Mouse (Mus musculus): ENCODE results near the gene Foxn2. TPM values are rescaled to one million over a fixed set of nuclear protein-coding genes. Genes with fewer than 3 reads are reported as not detected.
"Not testable (repeated sequence)": the region's sequence is repeated elsewhere in the genome, so short reads cannot be mapped to it uniquely, and the experiment has no call there.

Gene Foxn2
- polyA plus RNA-seq, 1 experiment from 2014 or later, result 7.2 TPM

GRCm38 (mm10) chr17:88459516-88459915 is 19.0 kb downstream of the Foxn2 start:
- Histone ChIP-seq H3K9ac (ENCODE audit: low read length) (no peak overlapping the region), H3K36me3 (ENCODE audit: control insufficient read depth, insufficient read depth, low read length) (no peaks in the 10 kb centered on the region), H3K4me3 (ENCODE audit: low read depth, low read length) (no peak overlapping the region), H3K4me2 (no peak overlapping the region), H3K9me3 (ENCODE audit: control insufficient read depth, low read length) (no peaks in the 10 kb centered on the region), H3K27me3 (ENCODE audit: control insufficient read depth, insufficient read depth, low read length) (no peaks in the 10 kb centered on the region), H3K27ac (ENCODE audit: low read depth, low read length) (no peak overlapping the region), H3K4me1 (ENCODE audit: control insufficient read depth, insufficient read depth, low read length) (no peaks in the 10 kb centered on the region)
- DNase-seq (ENCODE audit: low spot score, missing footprints) (peak; percentile 28), ATAC-seq (ENCODE audit: low FRiP score) (no peak)
- WGBS, result 89% methylated on average over 2 of the region's 2 CpGs

GRCm38 (mm10) chr17:88459916-88460901 is 19.7 kb downstream of the Foxn2 start:
- H3K36me3 ChIP-seq (ENCODE audit: control insufficient read depth, insufficient read depth, low read length), result no peaks in the 10 kb centered on the region
- 87% methylated on average over 7 of the region's 7 CpGs for WGBS
- no peak overlapping the region for H3K4me3 ChIP-seq (ENCODE audit: low read depth, low read length)
- H3K4me1 ChIP-seq (ENCODE audit: control insufficient read depth, insufficient read depth, low read length), result no peaks in the 10 kb centered on the region
- H3K4me2 ChIP-seq, result no peak overlapping the region
- ATAC-seq (ENCODE audit: low FRiP score) (no peak), DNase-seq (ENCODE audit: low spot score, missing footprints) (peak; percentile 65)
- no peaks in the 10 kb centered on the region for H3K9me3 ChIP-seq (ENCODE audit: control insufficient read depth, low read length)
- H3K9ac ChIP-seq (ENCODE audit: low read length), result no peak overlapping the region
- no peak overlapping the region for H3K27ac ChIP-seq (ENCODE audit: low read depth, low read length)
- H3K27me3 ChIP-seq (ENCODE audit: control insufficient read depth, insufficient read depth, low read length), result no peaks in the 10 kb centered on the region

GRCm38 (mm10) chr17:88462658-88463057 is 22.1 kb downstream of the Foxn2 start:
- Histone ChIP-seq H3K4me2 (no peak overlapping the region), H3K27ac (ENCODE audit: low read depth, low read length) (no peak overlapping the region), H3K27me3 (ENCODE audit: control insufficient read depth, insufficient read depth, low read length) (no peaks in the 10 kb centered on the region), H3K9ac (ENCODE audit: low read length) (no peak overlapping the region), H3K9me3 (ENCODE audit: control insufficient read depth, low read length) (no peaks in the 10 kb centered on the region), H3K4me3 (ENCODE audit: low read depth, low read length) (no peak overlapping the region), H3K36me3 (ENCODE audit: control insufficient read depth, insufficient read depth, low read length) (no peaks in the 10 kb centered on the region), H3K4me1 (ENCODE audit: control insufficient read depth, insufficient read depth, low read length) (no peaks in the 10 kb centered on the region)
- WGBS, result 96% methylated on average over 5 of the region's 5 CpGs
- peak; percentile 31 for DNase-seq (ENCODE audit: low spot score, missing footprints)
- no peak for ATAC-seq (ENCODE audit: low FRiP score)

- no peak overlapping the region for H3K27ac ChIP-seq (ENCODE audit: low read depth, low read length)
- no peaks in the 10 kb centered on the region for H3K27me3 ChIP-seq (ENCODE audit: control insufficient read depth, insufficient read depth, low read length)
- H3K9me3 ChIP-seq (ENCODE audit: control insufficient read depth, low read length), result no peaks in the 10 kb centered on the region
- H3K9ac ChIP-seq (ENCODE audit: low read length), result no peak overlapping the region
- no peaks in the 10 kb centered on the region for H3K4me1 ChIP-seq (ENCODE audit: control insufficient read depth, insufficient read depth, low read length)
- ATAC-seq (ENCODE audit: low FRiP score) (no peak), DNase-seq (ENCODE audit: low spot score, missing footprints) (no peak)
- no peak overlapping the region for H3K4me3 ChIP-seq (ENCODE audit: low read depth, low read length)
- H3K4me2 ChIP-seq, result no peak overlapping the region
- WGBS, result 91% methylated on average over 1 of the region's 1 CpGs
- H3K36me3 ChIP-seq (ENCODE audit: control insufficient read depth, insufficient read depth, low read length), result no peaks in the 10 kb centered on the region
Observed at GRCm38 (mm10) chr17:88466591-88466990, 26.1 kb downstream of the Foxn2 start.

- H3K9me3 ChIP-seq (ENCODE audit: control insufficient read depth, low read length), result no peaks in the 10 kb centered on the region
- no peak overlapping the region for H3K9ac ChIP-seq (ENCODE audit: low read length)
- H3K27ac ChIP-seq (ENCODE audit: low read depth, low read length), result no peak overlapping the region
- peak; percentile 51 for DNase-seq (ENCODE audit: low spot score, missing footprints)
- H3K4me1 ChIP-seq (ENCODE audit: control insufficient read depth, insufficient read depth, low read length), result no peaks in the 10 kb centered on the region
- no peaks in the 10 kb centered on the region for H3K27me3 ChIP-seq (ENCODE audit: control insufficient read depth, insufficient read depth, low read length)
- WGBS, result 94% methylated on average over 6 of the region's 6 CpGs
- H3K36me3 ChIP-seq (ENCODE audit: control insufficient read depth, insufficient read depth, low read length), result no peaks in the 10 kb centered on the region
- ATAC-seq (ENCODE audit: low FRiP score), result no peak
- H3K4me3 ChIP-seq (ENCODE audit: low read depth, low read length), result no peak overlapping the region
- H3K4me2 ChIP-seq, result no peak overlapping the region
Observed at GRCm38 (mm10) chr17:88467696-88468095, 27.2 kb downstream of the Foxn2 start.

GRCm38 (mm10) chr17:88468655-88469398 is 28.3 kb downstream of the Foxn2 start:
- not testable (repeated sequence) for H3K4me3 ChIP-seq (ENCODE audit: low read depth, low read length); H3K27me3 ChIP-seq (ENCODE audit: control insufficient read depth, insufficient read depth, low read length); H3K27ac ChIP-seq (ENCODE audit: low read depth, low read length); H3K4me2 ChIP-seq; H3K36me3 ChIP-seq (ENCODE audit: control insufficient read depth, insufficient read depth, low read length); H3K9ac ChIP-seq (ENCODE audit: low read length); H3K9me3 ChIP-seq (ENCODE audit: control insufficient read depth, low read length); ATAC-seq (ENCODE audit: low FRiP score); H3K4me1 ChIP-seq (ENCODE audit: control insufficient read depth, insufficient read depth, low read length)
- DNase-seq (ENCODE audit: low spot score, missing footprints), result peak; percentile 6
- WGBS, result 97% methylated on average over 5 of the region's 5 CpGs

- WGBS, result 63% methylated on average over 2 of the region's 2 CpGs
- Histone ChIP-seq H3K9me3 (ENCODE audit: control insufficient read depth, low read length) (no peaks in the 10 kb centered on the region), H3K27me3 (ENCODE audit: control insufficient read depth, insufficient read depth, low read length) (no peaks in the 10 kb centered on the region), H3K9ac (ENCODE audit: low read length) (no peak overlapping the region), H3K36me3 (ENCODE audit: control insufficient read depth, insufficient read depth, low read length) (no peaks in the 10 kb centered on the region), H3K4me1 (ENCODE audit: control insufficient read depth, insufficient read depth, low read length) (no peaks in the 10 kb centered on the region), H3K4me3 (ENCODE audit: low read depth, low read length) (no peak overlapping the region), H3K27ac (ENCODE audit: low read depth, low read length) (no peak overlapping the region), H3K4me2 (no peak overlapping the region)
- peak; percentile 72 for DNase-seq (ENCODE audit: low spot score, missing footprints)
- ATAC-seq (ENCODE audit: low FRiP score), result no peak
Observed at GRCm38 (mm10) chr17:88473766-88474165, 33.3 kb downstream of the Foxn2 start.

GRCm38 (mm10) chr17:88477165-88477564 is 36.7 kb downstream of the Foxn2 start:
- Histone ChIP-seq H3K4me1 (ENCODE audit: control insufficient read depth, insufficient read depth, low read length) (no peaks in the 10 kb centered on the region), H3K27ac (ENCODE audit: low read depth, low read length) (no peak overlapping the region), H3K36me3 (ENCODE audit: control insufficient read depth, insufficient read depth, low read length) (no peaks in the 10 kb centered on the region), H3K27me3 (ENCODE audit: control insufficient read depth, insufficient read depth, low read length) (no peaks in the 10 kb centered on the region), H3K4me2 (no peak overlapping the region), H3K4me3 (ENCODE audit: low read depth, low read length) (no peak overlapping the region), H3K9ac (ENCODE audit: low read length) (no peak overlapping the region), H3K9me3 (ENCODE audit: control insufficient read depth, low read length) (no peaks in the 10 kb centered on the region)
- 97% methylated on average over 7 of the region's 7 CpGs for WGBS
- no peak for ATAC-seq (ENCODE audit: low FRiP score)
- peak; percentile 39 for DNase-seq (ENCODE audit: low spot score, missing footprints)

- DNase-seq (ENCODE audit: low spot score, missing footprints) (peak; percentile 6), ATAC-seq (ENCODE audit: low FRiP score) (no peak)
- Histone ChIP-seq H3K9ac (ENCODE audit: low read length) (no peak overlapping the region), H3K4me2 (no peak overlapping the region), H3K36me3 (ENCODE audit: control insufficient read depth, insufficient read depth, low read length) (no peaks in the 10 kb centered on the region), H3K27me3 (ENCODE audit: control insufficient read depth, insufficient read depth, low read length) (no peaks in the 10 kb centered on the region), H3K4me1 (ENCODE audit: control insufficient read depth, insufficient read depth, low read length) (no peaks in the 10 kb centered on the region), H3K4me3 (ENCODE audit: low read depth, low read length) (no peak overlapping the region), H3K9me3 (ENCODE audit: control insufficient read depth, low read length) (no peaks in the 10 kb centered on the region), H3K27ac (ENCODE audit: low read depth, low read length) (no peak overlapping the region)
Observed at GRCm38 (mm10) chr17:88477699-88478098, 37.2 kb downstream of the Foxn2 start.

Data from midbrain, embryonic 11.5 days (tissue).